Mouse (Mus musculus) heart, adult 2 months (tissue): ENCODE data around the gene Smarca4.

Experiments
- CTCF ChIP-seq: fragments of 200-600 bp; IDR thresholded peaks from 2 replicates; pipeline ENCODE4 v1.8.1; 2022; ENCODE audit warnings: antibody characterized with exemption, mild to moderate bottlenecking, moderate library complexity
- EP300 ChIP-seq: fragments of 200-500 bp; IDR thresholded peaks from 2 replicates; pipeline ENCODE4 v1.6.1; 2011; ENCODE audit warnings: low read depth, low read length, control low read depth; ENCODE audit not compliant: insufficient read depth
- POLR2A ChIP-seq: fragments of 200-500 bp; IDR thresholded peaks from 2 replicates; pipeline ENCODE4 v1.6.1; 2011; ENCODE audit warnings: mild to moderate bottlenecking, low read depth, low read length, control low read depth; ENCODE audit not compliant: insufficient read depth

DNA sequence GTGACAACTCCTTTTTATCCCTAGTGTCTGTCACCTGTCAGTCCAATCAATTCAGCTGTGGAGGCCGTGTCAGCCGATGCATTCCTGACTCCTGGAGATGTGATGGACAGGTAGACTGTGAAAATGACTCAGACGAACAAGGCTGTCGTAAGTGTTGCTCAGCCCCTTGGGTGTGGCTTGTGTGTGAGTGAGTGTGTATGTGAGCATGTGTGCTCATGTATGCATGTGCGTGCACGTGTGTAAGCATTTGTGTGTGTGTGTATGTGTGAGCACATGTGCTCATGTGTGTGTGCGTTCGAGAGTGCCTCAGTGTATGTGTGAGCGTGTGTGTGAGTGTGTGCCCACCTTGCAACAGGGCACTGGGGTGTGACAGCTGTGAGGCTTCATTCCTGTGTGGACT, 116.3 kb downstream of the Smarca4 start:
- TF ChIP-seq EP300: no peak
- TF ChIP-seq POLR2A: no peak
- TF ChIP-seq CTCF: no peak
